Mouse (Mus musculus): ENCODE measurements around the gene Gsdmc3. TPM values are rescaled to one million over a fixed set of nuclear protein-coding genes. Genes with fewer than 3 reads are reported as not detected.
"Not testable (repeated sequence)": the region's sequence is repeated elsewhere in the genome, so short reads cannot be mapped to it uniquely, and the experiment has no call there.

Gsdmc3 gene
- polyA plus RNA-seq, 1 experiment from 2014 or later, result not detected

- WGBS, result 41% methylated on average over 5 of the region's 5 CpGs
- H3K27me3 ChIP-seq (replicated peaks); H3K9ac ChIP-seq; H3K4me3 ChIP-seq; ATAC-seq (ENCODE audit: insufficient number of reproducible peaks, low FRiP score); H3K4me1 ChIP-seq (replicated peaks); H3K36me3 ChIP-seq; H3K27ac ChIP-seq (ENCODE audit: poor library complexity, severe bottlenecking); H3K9me3 ChIP-seq (replicated peaks); H3K4me2 ChIP-seq: not testable (repeated sequence)
Measured at GRCm38 (mm10) chr15:63861965-63862364, 16.4 kb downstream of the Gsdmc3 start.

Other genes starting within 250 kb of the Gsdmc3 start
- not detected in 2 replicates for gene Gsdmc2, start 33.4 kb downstream of the Gsdmc3 start, polyA plus RNA-seq (2016; fragmentation: Nextera tagmentation; extraction: Ambion mirVana)
- gene Gsdmc4, start 33.7 kb upstream of the Gsdmc3 start, polyA plus RNA-seq (2016; fragmentation: Nextera tagmentation; extraction: Ambion mirVana), result not detected in 2 replicates
- 62.4 and 66.5 TPM in 2 replicates for gene Fam49b, start 181.9 kb upstream of the Gsdmc3 start, polyA plus RNA-seq (2016; fragmentation: Nextera tagmentation; extraction: Ambion mirVana)

All from heart, embryonic 12.5 days (tissue).